Mouse (Mus musculus) forebrain, embryonic 11.5 days (tissue): ENCODE data around the gene Spag7. TPM values are rescaled to one million over a fixed set of nuclear protein-coding genes. Genes with fewer than 3 reads are reported as not detected.

ENCODE experiments used
- ATAC-seq: fragments of 200-750 bp; cut with Nextera tagmentation; replicated peaks from 2 replicates; pipeline ENCODE4 v1.8.0; 2017; ENCODE audit warnings: moderate TSS enrichment; ENCODE audit not compliant: low FRiP score
- DNase-seq: peaks from one replicate; pipeline ENCODE4 v3.0.0-alpha.2; 2017; ENCODE audit warnings: low spot score
- H3K27ac ChIP-seq: fragments of 300-500 bp; sonication (generic); 2 replicates; pipeline ENCODE4 v1.5.1; 2014; ENCODE audit warnings: low read depth, low read length
- H3K27me3 ChIP-seq: fragments of 300-500 bp; sonication (generic); 2 replicates; pipeline ENCODE4 v1.6.1; 2014; ENCODE audit warnings: mild to moderate bottlenecking, low read length, mixed read lengths; ENCODE audit not compliant: control insufficient read depth, insufficient read depth
- H3K36me3 ChIP-seq: fragments of 300-500 bp; sonication (generic); 2 replicates; pipeline ENCODE4 v1.6.1; 2014; ENCODE audit warnings: mild to moderate bottlenecking, low read length, moderate library complexity, mixed read lengths; ENCODE audit not compliant: control insufficient read depth, insufficient read depth
- H3K4me1 ChIP-seq: fragments of 300-500 bp; sonication (generic); replicated peaks from 2 replicates; pipeline ENCODE4 v1.6.1; 2014; ENCODE audit warnings: low read length, mixed read lengths; ENCODE audit not compliant: control insufficient read depth, insufficient read depth
- H3K4me2 ChIP-seq: fragments of 300-500 bp; sonication (generic); 2 replicates; pipeline ENCODE4 v1.6.1; 2014; ENCODE audit warnings: low read depth, mild to moderate bottlenecking, low read length, moderate library complexity, mixed read lengths; ENCODE audit not compliant: severe bottlenecking
- H3K4me3 ChIP-seq: fragments of 300-500 bp; sonication (generic); 2 replicates; pipeline ENCODE4 v1.5.1; 2014; ENCODE audit warnings: low read depth, low read length
- H3K9ac ChIP-seq: fragments of 300-500 bp; sonication (generic); 2 replicates; pipeline ENCODE4 v1.6.1; 2014; ENCODE audit warnings: low read length
- H3K9me3 ChIP-seq: fragments of 300-500 bp; sonication (generic); 2 replicates; pipeline ENCODE4 v1.6.1; 2016; ENCODE audit warnings: low read length, mixed read lengths; ENCODE audit not compliant: control insufficient read depth
- WGBS: fragments of 180-500 bp; shearing (Covaris S2); extraction: QIAGEN DNeasy Blood & Tissue Kit; methylation state at CpG from one replicate; pipeline ENCODE4 v1.1.7; 2014; 5-methylcytosine and 5-hydroxymethylcytosine counted together
- polyA plus RNA-seq: library from polyadenylated mRNA; unstranded; fragments of >200 nt; fragmentation: Nextera tagmentation; extraction: Ambion mirVana; gene quantifications from 2 replicates; pipeline ENCODE4 v1.2.1, GENCODE M21; 2014

The Spag7 gene
- polyA plus RNA-seq, 1 experiment from 2014 or later: 160 TPM

GRCm38 (mm10) chr11:70678092-70678491, 8.9 kb upstream of the Spag7 start:
- H3K4me3 ChIP-seq: no peak overlapping the region
- H3K27ac ChIP-seq: no peak overlapping the region
- H3K36me3 ChIP-seq: no peaks in the 10 kb centered on the region; the same call in 1 of the 2 replicates
- WGBS: 83% methylated on average over 9 of the region's 9 CpGs
- no peak overlapping the region for H3K9ac ChIP-seq
- no peak overlapping the region for H3K4me2 ChIP-seq
- no peaks in the 10 kb centered on the region for H3K9me3 ChIP-seq
- ATAC-seq (no peak), DNase-seq (peak; percentile 37)
- H3K4me1 ChIP-seq: peaks cover 8% of the 10 kb centered on the region; the same call in 1 of the 2 replicates
- H3K27me3 ChIP-seq: no peaks in the 10 kb centered on the region

- no peak for ATAC-seq
- H3K9ac ChIP-seq: no peak overlapping the region
- H3K4me2 ChIP-seq: no peak overlapping the region
- 59% methylated on average over 11 of the region's 11 CpGs for WGBS
- DNase-seq: peak; percentile 50
- H3K4me1 ChIP-seq: peaks cover 4% of the 10 kb centered on the region; the same call in 1 of the 2 replicates
- H3K4me3 ChIP-seq: no peak overlapping the region
- H3K36me3 ChIP-seq: no peaks in the 10 kb centered on the region; the same call in 1 of the 2 replicates
- H3K27me3 ChIP-seq: no peaks in the 10 kb centered on the region
- no peak overlapping the region for H3K27ac ChIP-seq
- no peaks in the 10 kb centered on the region for H3K9me3 ChIP-seq
These were observed 5.3 kb upstream of the Spag7 start for GRCm38 (mm10) chr11:70674501-70674900.

GRCm38 (mm10) chr11:70674014-70674413, 4.8 kb upstream of the Spag7 start:
- Histone ChIP-seq H3K4me2 (no peak overlapping the region), H3K27ac (no peak overlapping the region), H3K4me1 (peaks cover 4% of the 10 kb centered on the region; the same call in 1 of the 2 replicates), H3K9me3 (no peaks in the 10 kb centered on the region), H3K9ac (no peak overlapping the region), H3K4me3 (no peak overlapping the region), H3K27me3 (no peaks in the 10 kb centered on the region), H3K36me3 (no peaks in the 10 kb centered on the region; the same call in 1 of the 2 replicates)
- ATAC-seq (no peak), DNase-seq (peak; percentile 49)
- WGBS: 60% methylated on average over 6 of the region's 6 CpGs

GRCm38 (mm10) chr11:70671333-70672047, 2.3 kb upstream of the Spag7 start:
- Histone ChIP-seq H3K4me1 (peaks cover 4% of the 10 kb centered on the region; the same call in 1 of the 2 replicates), H3K9ac (no peak overlapping the region), H3K27me3 (no peaks in the 10 kb centered on the region), H3K27ac (no peak overlapping the region), H3K9me3 (no peaks in the 10 kb centered on the region), H3K36me3 (no peaks in the 10 kb centered on the region; the same call in 1 of the 2 replicates), H3K4me3 (no peak overlapping the region), H3K4me2 (no peak overlapping the region)
- DNase-seq (peak; percentile 49), ATAC-seq (no peak)
- 80% methylated on average over 16 of the region's 16 CpGs for WGBS

GRCm38 (mm10) chr11:70670483-70670882, 1.3 kb upstream of the Spag7 start:
- H3K9me3 ChIP-seq: no peaks in the 10 kb centered on the region
- H3K4me1 ChIP-seq: peaks cover 4% of the 10 kb centered on the region; the same call in 1 of the 2 replicates
- no peaks in the 10 kb centered on the region for H3K27me3 ChIP-seq
- DNase-seq (no peak), ATAC-seq (no peak)
- peak overlapping the region; percentile 93; the same call in 1 of the 2 replicates for H3K27ac ChIP-seq
- peak overlapping the region; percentile 69 for H3K4me3 ChIP-seq
- no peaks in the 10 kb centered on the region for H3K36me3 ChIP-seq
- H3K4me2 ChIP-seq: peak overlapping the region; percentile 94
- 50% methylated on average over 14 of the region's 14 CpGs for WGBS
- peak overlapping the region; percentile 81 for H3K9ac ChIP-seq

GRCm38 (mm10) chr11:70669582-70670345, 548 bp upstream of the Spag7 start:
- H3K4me3 ChIP-seq: peak overlapping the region; percentile 69
- H3K9me3 ChIP-seq: no peaks in the 10 kb centered on the region
- peaks cover 4% of the 10 kb centered on the region; the same call in 1 of the 2 replicates for H3K4me1 ChIP-seq
- ATAC-seq: peak; percentile 42
- peak; percentile 87 for DNase-seq
- no peaks in the 10 kb centered on the region for H3K27me3 ChIP-seq
- H3K36me3 ChIP-seq: peaks cover 1% of the 10 kb centered on the region; the same call in 1 of the 2 replicates
- under 1% methylated on average over 31 of the region's 31 CpGs for WGBS
- peak overlapping the region; percentile 93 for H3K27ac ChIP-seq
- peak overlapping the region; percentile 81 for H3K9ac ChIP-seq
- H3K4me2 ChIP-seq: peak overlapping the region; percentile 94

- Histone ChIP-seq H3K4me3 (peak overlapping the region; percentile 69), H3K27ac (peak overlapping the region; percentile 37; the same call in 1 of the 2 replicates), H3K4me1 (peaks cover 4% of the 10 kb centered on the region; the same call in 1 of the 2 replicates), H3K9ac (peak overlapping the region; percentile 62), H3K27me3 (no peaks in the 10 kb centered on the region), H3K36me3 (peaks cover 8% of the 10 kb centered on the region; the same call in 1 of the 2 replicates), H3K4me2 (peak overlapping the region; percentile 76), H3K9me3 (no peaks in the 10 kb centered on the region)
- ATAC-seq (peak; percentile 39; the same call in 1 of the 2 replicates), DNase-seq (no peak)
- under 1% methylated on average over 15 of the region's 15 CpGs for WGBS
These were observed 863 bp downstream of the Spag7 start for GRCm38 (mm10) chr11:70668335-70668770.
